Mouse (Mus musculus): ENCODE measurements around the gene Wdr5b. TPM values are rescaled to one million over a fixed set of nuclear protein-coding genes. Genes with fewer than 3 reads are reported as not detected.

Wdr5b gene
- total RNA-seq, 1 experiment from 2014 or later, result 5.9 TPM

GRCm38 (mm10) chr16:36071071-36071449 lies 30.1 kb downstream of the Wdr5b start:
- no peak for DNase-seq

GRCm38 (mm10) chr16:36071450-36072379 lies 30.7 kb downstream of the Wdr5b start, which contains the start of the genes Fam162a and Ccdc58:
Gene Fam162a, minus strand, starts transcription at chr16:36071594.
Gene Ccdc58, plus strand, starts transcription at chr16:36071685.
- DNase-seq, result peak; percentile 96

- DNase-seq, result no peak
Observed at GRCm38 (mm10) chr16:36072410-36073011, 31.5 kb downstream of the Wdr5b start.

- DNase-seq, result no peak
Observed at GRCm38 (mm10) chr16:36074772-36075171, 33.8 kb downstream of the Wdr5b start.

- DNase-seq, result no peak
Observed at GRCm38 (mm10) chr16:36079916-36080315, 38.9 kb downstream of the Wdr5b start.

- no peak for DNase-seq
Observed at GRCm38 (mm10) chr16:36087846-36088245, 46.9 kb downstream of the Wdr5b start.

GRCm38 (mm10) chr16:36089065-36089464 lies 48.1 kb downstream of the Wdr5b start:
- no peak for DNase-seq

- no peak for DNase-seq
Observed at GRCm38 (mm10) chr16:36089850-36090616, 49.0 kb downstream of the Wdr5b start.

GRCm38 (mm10) chr16:36090785-36091509 lies 50.0 kb downstream of the Wdr5b start:
- no peak for DNase-seq

Other genes starting within 250 kb of the Wdr5b start
- 12.9 and 18.6 TPM in 2 replicates for gene Parp14, start 169.6 kb upstream of the Wdr5b start, total RNA-seq (2021)
- gene Parp9, start 102.7 kb upstream of the Wdr5b start, total RNA-seq (2021), result 10.0 and 14.3 TPM in 2 replicates
- 6.9 and 10.8 TPM in 2 replicates for gene Dtx3l, start 102.0 kb upstream of the Wdr5b start, total RNA-seq (2021)
- gene Kpna1, start 62.4 kb upstream of the Wdr5b start, total RNA-seq (2021), result 62.0 and 69.0 TPM in 2 replicates
- gene Fam162a, start 30.4 kb downstream of the Wdr5b start, total RNA-seq (2021), result 164 TPM in 2 replicates
- gene Ccdc58, start 30.5 kb downstream of the Wdr5b start, total RNA-seq (2021), result 54.1 and 66.4 TPM in 2 replicates
- gene Csta1, start 90.1 kb downstream of the Wdr5b start, total RNA-seq (2021), result not detected in 2 replicates
- gene Stfa2l1, start 115.6 kb downstream of the Wdr5b start, total RNA-seq (2021), result not detected in 2 replicates
- gene Gm5483, start 143.0 kb downstream of the Wdr5b start, total RNA-seq (2021), result not detected in 2 replicates
- not detected in 2 replicates for gene Gm5416, start 169.2 kb downstream of the Wdr5b start, total RNA-seq (2021)
- gene 2010005H15Rik, start 180.3 kb downstream of the Wdr5b start, total RNA-seq (2021), result 1.1 TPM in 1 of 2 replicates, not detected in the other
- gene Stfa1, start 235.8 kb downstream of the Wdr5b start, total RNA-seq (2021), result not detected in 2 replicates